ENCODE assay signal across 9 mouse cellular contexts in genomic region chr7:130860721-130861142, GRCm38 (mm10). TPM values are rescaled to one million over a fixed set of nuclear protein-coding genes. Genes with fewer than 3 reads are reported as not detected.
DNase-seq lines count a peak whose midpoint lies in the region; ATAC-seq lines count a peak whose summit lies in the region.
"Had no signal": no experiment of that assay in that cellular context is flagged by ENCODE, and none has a peak within 500 bp of the region (broad histone marks: within the 10 kb centered on the region; RNA-seq: fewer than 3 reads in every experiment).

No protein-coding gene starts in this region.

- peak; percentile 67 to 70 for DNase-seq in cerebellum, postnatal 14 days
- no peak for DNase-seq in cerebellum, postnatal 36 days
- peak; percentile 52 for DNase-seq in testis, postnatal 14 days (ENCODE audit: low spot score)
- DNase-seq in testis, postnatal 10 days (ENCODE audit: low spot score), result no peak
- no peak for DNase-seq in limb, embryonic 10.5 days (ENCODE audit: low spot score)
- no peak for DNase-seq in ovary, adult 18-20 months (ENCODE audit: low spot score)
- DNase-seq in natural killer cell, adult 2 months (ENCODE audit: low spot score in 2 of 2), result no peak
- DNase-seq: B cell, adult 2 months had no signal

- WGBS in limb, embryonic 10.5 days, result 69% methylated on average over 11 of the region's 11 CpGs

- H3K4me3 ChIP-seq in limb, embryonic 10.5 days, result no peak overlapping the region

- peaks cover 17% of the 10 kb centered on the region; the same call in 1 of the 2 replicates for H3K4me1 ChIP-seq in limb, embryonic 10.5 days

- H3K9me3 ChIP-seq in limb, embryonic 10.5 days (replicated peaks), result no peaks in the 10 kb centered on the region

- no peak for ATAC-seq in erythroblast, adult 5-6 weeks (replicated peaks; ENCODE audit: low FRiP score, poor library complexity, severe bottlenecking)

- H3K27ac ChIP-seq in limb, embryonic 10.5 days, result peak overlapping the region; percentile 12; the same call in 1 of the 2 replicates

- no peaks in the 10 kb centered on the region for H3K36me3 ChIP-seq in limb, embryonic 10.5 days

- peaks cover 4% of the 10 kb centered on the region; the same call in 1 of the 2 replicates for H3K27me3 ChIP-seq in limb, embryonic 10.5 days (ENCODE audit: low read depth, poor library complexity, severe bottlenecking)

RNA-seq across cellular contexts. Expression of gene Plekha1, which starts 4.8 kb away (rescaled TPM):
- 27.5 and 31.3 TPM in 2 replicates for polyA plus RNA-seq in limb, embryonic 10.5 days (2016; fragmentation: Nextera tagmentation; extraction: Ambion mirVana)
- total RNA-seq in erythroblast, adult 5-6 weeks (2015; ENCODE audit: low replicate concordance), result 2.1 and 3.1 TPM in 2 replicates
- 3.2 and 7.8 TPM in 2 replicates for total RNA-seq in erythroblast, adult 5-6 weeks (2017; ENCODE audit: low replicate concordance)

Comparison
In these comparisons a context has a peak if more than half of its experiments do, and no peak if none do; other contexts are left out.
1. DNase-seq: peak in cerebellum, postnatal 14 days (2 of 2) and testis, postnatal 14 days (single experiment); none in cerebellum, postnatal 36 days (0 of 2), testis, postnatal 10 days (single experiment), limb, embryonic 10.5 days (single experiment), ovary, adult 18-20 months (single experiment) and natural killer cell, adult 2 months (0 of 2).